Mouse (Mus musculus) skeletal muscle tissue, postnatal 0 days (tissue): ENCODE data around the gene H2-M10.5. TPM values are rescaled to one million over a fixed set of nuclear protein-coding genes. Genes with fewer than 3 reads are reported as not detected.

Experiments used
- polyA plus RNA-seq: library from polyadenylated mRNA; unstranded; fragments of >200 nt; fragmentation: Nextera tagmentation; extraction: Ambion mirVana; gene quantifications from 2 replicates; pipeline ENCODE4 v1.2.1, GENCODE M21; 2015

Gene H2-M10.5
- not detected in 2 replicates for polyA plus RNA-seq

GRCm38 (mm10) chr17:36772610-36773009, at the start of gene H2-M10.5:
Gene H2-M10.5 (plus strand): TSS chr17:36772910.

GRCm38 (mm10) chr17:36811871-36812270, 39.2 kb downstream of the H2-M10.5 start, which contains the start of gene H2-M10.6:
Gene H2-M10.6 (plus strand): TSS chr17:36812171.

Other genes with a start within 250 kb of the H2-M10.5 start
- gene H2-M11, start 225.8 kb upstream of the H2-M10.5 start, polyA plus RNA-seq, result not detected in 2 replicates
- 0.26 and 0.56 TPM in 2 replicates for gene H2-M9, start 130.2 kb upstream of the H2-M10.5 start, polyA plus RNA-seq
- gene H2-M1, start 100.7 kb upstream of the H2-M10.5 start, polyA plus RNA-seq, result not detected in 2 replicates
- gene H2-M10.6, start 39.3 kb downstream of the H2-M10.5 start, polyA plus RNA-seq, result not detected in 2 replicates
- gene Trim26, start 64.2 kb downstream of the H2-M10.5 start, polyA plus RNA-seq, result 19.3 and 19.5 TPM in 2 replicates
- gene Trim15, start 94.3 kb downstream of the H2-M10.5 start, polyA plus RNA-seq, result 0.07 TPM in 1 of 2 replicates, not detected in the other
- 0.22 and 0.37 TPM in 2 replicates for gene Trim10, start 96.7 kb downstream of the H2-M10.5 start, polyA plus RNA-seq
- not detected in 2 replicates for gene Trim40, start 117.2 kb downstream of the H2-M10.5 start, polyA plus RNA-seq
- not detected in 2 replicates for gene Trim31, start 125.2 kb downstream of the H2-M10.5 start, polyA plus RNA-seq
- 0.73 and 1.4 TPM in 2 replicates for gene Rnf39, start 170.0 kb downstream of the H2-M10.5 start, polyA plus RNA-seq
- 77.5 and 78.4 TPM in 2 replicates for gene Ppp1r11, start 178.8 kb downstream of the H2-M10.5 start, polyA plus RNA-seq
- gene Znrd1, start 185.6 kb downstream of the H2-M10.5 start, polyA plus RNA-seq, result 37.6 and 40.9 TPM in 2 replicates
- gene Znrd1as, start 185.7 kb downstream of the H2-M10.5 start, polyA plus RNA-seq, result 7.9 and 10.3 TPM in 2 replicates
- not detected in 2 replicates for gene 2410137M14Rik, start 208.3 kb downstream of the H2-M10.5 start, polyA plus RNA-seq
- 0.15 TPM in 2 replicates for gene H2-M5, start 216.6 kb downstream of the H2-M10.5 start, polyA plus RNA-seq
- 9.7 and 11.0 TPM in 2 replicates for gene Zfp57, start 228.3 kb downstream of the H2-M10.5 start, polyA plus RNA-seq